Mouse (Mus musculus) midbrain, embryonic 11.5 days (tissue): Measurements from ENCODE around the gene Sorbs1. TPM values are rescaled to one million over a fixed set of nuclear protein-coding genes. Genes with fewer than 3 reads are reported as not detected.
A peak's percentile ranks its signal among the peaks of the same experiment; 100 is the strongest.

Experiments used
- ATAC-seq: fragments of 200-750 bp; cut with Nextera tagmentation; 2 replicates; pipeline ENCODE4 v1.8.0; 2017; ENCODE audit warnings: moderate TSS enrichment, moderate library complexity; ENCODE audit not compliant: low FRiP score
- DNase-seq: peaks from one replicate; pipeline ENCODE4 v3.0.0; 2015; ENCODE audit warnings: low spot score; ENCODE audit errors: missing footprints
- H3K27ac ChIP-seq: fragments of 300-500 bp; sonication (generic); 2 replicates; pipeline ENCODE4 v1.5.1; 2014; ENCODE audit warnings: low read depth, low read length
- H3K27me3 ChIP-seq: fragments of 300-500 bp; sonication (generic); 2 replicates; pipeline ENCODE4 v1.6.1; 2014; ENCODE audit warnings: mild to moderate bottlenecking, low read length, moderate library complexity, mixed read lengths; ENCODE audit not compliant: control insufficient read depth, insufficient read depth
- H3K36me3 ChIP-seq: fragments of 300-500 bp; sonication (generic); 2 replicates; pipeline ENCODE4 v1.6.1; 2014; ENCODE audit warnings: mild to moderate bottlenecking, low read length, moderate library complexity, mixed read lengths; ENCODE audit not compliant: control insufficient read depth, insufficient read depth
- H3K4me1 ChIP-seq: fragments of 300-500 bp; sonication (generic); 2 replicates; pipeline ENCODE4 v1.6.1; 2014; ENCODE audit warnings: low read length; ENCODE audit not compliant: control insufficient read depth, insufficient read depth
- H3K4me2 ChIP-seq: fragments of 300-500 bp; sonication (generic); 2 replicates; pipeline ENCODE4 v1.6.1; 2014; ENCODE audit warnings: mild to moderate bottlenecking, moderate library complexity
- H3K4me3 ChIP-seq: fragments of 300-500 bp; sonication (generic); 2 replicates; pipeline ENCODE4 v1.5.1; 2014; ENCODE audit warnings: low read depth, low read length
- H3K9ac ChIP-seq: fragments of 300-500 bp; sonication (generic); 2 replicates; pipeline ENCODE4 v1.6.1; 2014; ENCODE audit warnings: low read length
- H3K9me3 ChIP-seq: fragments of 300-500 bp; sonication (generic); 2 replicates; pipeline ENCODE4 v1.6.1; 2016; ENCODE audit warnings: low read length; ENCODE audit not compliant: control insufficient read depth
- WGBS: fragments of 180-500 bp; shearing (Covaris S2); extraction: QIAGEN DNeasy Blood & Tissue Kit; methylation state at CpG from one replicate; pipeline ENCODE4 v1.1.7; 2014; 5-methylcytosine and 5-hydroxymethylcytosine counted together
- polyA plus RNA-seq: library from polyadenylated mRNA; unstranded; fragments of >200 nt; fragmentation: Nextera tagmentation; extraction: Ambion mirVana; gene quantifications from 2 replicates; pipeline ENCODE4 v1.2.1, GENCODE M21; 2014

Sorbs1 gene
- polyA plus RNA-seq, 1 experiment from 2014 or later, result 61.0 TPM

DNA sequence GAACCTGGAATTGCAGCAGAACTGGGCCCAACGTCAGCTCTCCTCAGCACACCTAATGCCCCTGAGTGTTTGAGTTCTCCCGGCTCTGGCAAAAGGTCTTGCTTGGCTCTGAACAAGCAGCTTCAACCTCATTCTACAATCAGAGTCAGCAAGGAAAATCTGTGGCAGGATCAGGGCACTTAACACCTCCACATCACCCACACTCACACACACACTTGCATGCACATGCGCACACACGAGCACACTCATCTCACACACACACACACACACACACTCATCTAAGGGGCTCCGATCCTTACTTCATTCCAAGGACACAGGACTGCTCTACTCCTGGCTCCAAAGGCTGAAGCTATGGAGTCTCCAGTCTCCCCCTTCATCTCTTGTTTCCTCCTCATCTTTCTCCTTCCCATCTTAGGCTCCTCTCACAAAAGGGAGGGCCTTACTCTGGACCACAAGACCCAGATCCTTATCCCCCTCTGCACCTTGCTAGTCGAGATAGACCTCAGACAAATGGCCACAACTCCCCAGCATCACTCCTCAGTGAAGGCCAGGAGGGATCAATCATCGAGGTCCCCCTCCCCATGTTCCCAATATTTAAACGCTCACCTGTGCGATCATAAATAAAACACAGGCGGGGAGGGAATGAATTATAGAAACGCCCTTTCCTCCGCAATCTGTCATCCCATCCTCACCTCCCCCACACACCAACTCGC is 3.0 kb downstream of the Sorbs1 start:
- Histone ChIP-seq H3K4me3 (no peak overlapping the region), H3K9ac (no peak overlapping the region), H3K36me3 (no peaks in the 10 kb centered on the region), H3K27ac (no peak overlapping the region), H3K4me1 (peaks cover 4% of the 10 kb centered on the region; the same call in 1 of the 2 replicates), H3K9me3 (no peaks in the 10 kb centered on the region), H3K27me3 (no peaks in the 10 kb centered on the region), H3K4me2 (no peak overlapping the region)
- peak; percentile 76 for DNase-seq
- 81% methylated on average over 13 of the region's 13 CpGs for WGBS
- ATAC-seq, result no peak

DNA sequence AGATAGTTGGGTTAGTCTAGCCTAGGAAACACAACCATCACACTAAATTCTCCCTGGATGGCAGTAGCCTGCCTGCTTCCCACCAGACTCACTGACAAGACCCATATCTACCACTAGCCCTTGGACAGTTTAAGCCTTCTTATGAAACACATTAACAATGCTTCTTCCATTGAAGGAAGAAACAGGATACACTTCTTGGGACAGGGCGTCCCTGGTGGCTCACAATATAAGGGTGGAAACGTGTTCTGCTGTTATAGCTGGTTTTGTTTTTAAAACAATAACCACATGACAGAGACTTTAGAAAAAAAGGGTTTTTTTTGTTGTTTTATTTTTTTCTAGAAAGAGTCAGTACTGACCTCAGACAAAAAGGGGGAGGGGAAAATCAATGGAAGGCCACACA is 4.3 kb downstream of the Sorbs1 start:
- H3K27ac ChIP-seq, result no peak overlapping the region
- WGBS, result 86% methylated on average over 2 of the region's 2 CpGs
- H3K4me1 ChIP-seq, result peaks cover 4% of the 10 kb centered on the region; the same call in 1 of the 2 replicates
- DNase-seq (peak; percentile 77), ATAC-seq (no peak)
- H3K9me3 ChIP-seq, result no peaks in the 10 kb centered on the region
- H3K4me2 ChIP-seq, result no peak overlapping the region
- H3K4me3 ChIP-seq, result no peak overlapping the region
- H3K9ac ChIP-seq, result no peak overlapping the region
- H3K36me3 ChIP-seq, result no peaks in the 10 kb centered on the region
- H3K27me3 ChIP-seq, result no peaks in the 10 kb centered on the region

DNA sequence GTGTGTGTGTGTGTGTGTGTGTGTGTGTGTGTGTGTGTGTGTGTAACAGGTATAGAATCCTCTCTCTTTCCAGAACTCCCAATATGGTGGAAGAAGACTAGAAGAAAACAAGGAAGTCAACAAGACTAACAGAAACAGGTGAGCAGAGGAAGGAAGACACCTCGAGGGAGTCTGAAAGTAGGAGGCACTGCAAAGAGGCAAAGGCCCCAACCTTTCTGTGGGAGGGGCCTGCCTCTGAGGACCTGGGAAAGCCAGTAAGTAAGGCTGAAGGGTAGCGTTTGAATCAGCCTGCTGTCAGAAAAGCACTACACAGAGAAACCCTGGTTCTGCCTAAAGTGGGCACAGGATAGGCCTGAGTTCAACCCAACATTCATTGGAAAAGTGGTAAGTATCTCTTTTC is 4.7 kb downstream of the Sorbs1 start:
- Histone ChIP-seq H3K4me2 (no peak overlapping the region), H3K36me3 (no peaks in the 10 kb centered on the region), H3K27ac (no peak overlapping the region), H3K9me3 (no peaks in the 10 kb centered on the region), H3K9ac (no peak overlapping the region), H3K27me3 (no peaks in the 10 kb centered on the region), H3K4me1 (peaks cover 4% of the 10 kb centered on the region; the same call in 1 of the 2 replicates), H3K4me3 (no peak overlapping the region)
- ATAC-seq (no peak), DNase-seq (peak; percentile 82)
- 65% methylated on average over 2 of the region's 2 CpGs for WGBS

DNA sequence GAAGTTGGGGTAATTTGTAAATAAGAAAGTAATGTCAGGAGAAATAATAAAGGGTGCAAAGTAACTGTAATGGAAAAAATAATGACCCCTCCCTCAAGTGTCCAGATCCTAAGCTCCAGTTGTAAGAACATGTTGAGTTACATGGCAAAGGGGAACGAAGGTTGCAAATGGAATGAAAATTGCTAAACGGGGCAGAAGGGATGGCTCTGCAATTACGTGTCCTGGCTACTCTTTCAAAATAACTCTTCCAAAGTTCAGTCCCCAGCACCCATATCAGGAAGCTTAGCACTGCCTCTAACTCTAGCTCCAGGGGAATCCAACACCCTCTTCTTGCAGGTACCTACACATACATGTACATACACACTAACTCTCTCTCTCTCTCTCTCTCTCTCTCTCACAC is 6.6 kb downstream of the Sorbs1 start:
- H3K27ac ChIP-seq, result no peak overlapping the region
- H3K9ac ChIP-seq, result no peak overlapping the region
- H3K27me3 ChIP-seq, result no peaks in the 10 kb centered on the region
- WGBS, result 90% methylated on average over 3 of the region's 3 CpGs
- DNase-seq (peak; percentile 35), ATAC-seq (no peak)
- H3K4me1 ChIP-seq, result peaks cover 2% of the 10 kb centered on the region; the same call in 1 of the 2 replicates
- H3K4me3 ChIP-seq, result no peak overlapping the region
- no peaks in the 10 kb centered on the region for H3K36me3 ChIP-seq
- H3K4me2 ChIP-seq, result no peak overlapping the region
- H3K9me3 ChIP-seq, result no peaks in the 10 kb centered on the region

DNA sequence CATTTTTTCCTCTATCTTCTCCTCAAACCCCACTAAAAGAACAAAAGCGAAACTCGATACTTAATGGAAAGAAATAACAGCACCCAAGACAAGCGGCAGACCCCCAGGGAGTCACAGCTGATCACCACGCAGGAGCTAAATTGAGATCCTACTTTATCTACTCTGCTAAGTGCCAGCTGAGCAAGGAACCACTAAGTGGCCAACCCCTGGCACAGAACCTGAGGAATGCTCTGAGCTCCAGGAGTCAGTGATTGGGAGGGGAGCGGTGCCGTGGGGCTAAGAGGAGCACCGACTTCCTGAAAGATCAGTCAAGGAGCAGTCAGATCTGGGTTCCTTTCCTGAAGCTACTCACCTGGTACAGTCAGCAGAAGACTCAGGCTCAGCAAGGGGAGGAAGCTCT is 9.2 kb downstream of the Sorbs1 start:
- Histone ChIP-seq H3K36me3 (no peaks in the 10 kb centered on the region), H3K9me3 (no peaks in the 10 kb centered on the region), H3K9ac (no peak overlapping the region), H3K4me1 (no peaks in the 10 kb centered on the region), H3K4me3 (no peak overlapping the region), H3K4me2 (no peak overlapping the region), H3K27ac (no peak overlapping the region), H3K27me3 (no peaks in the 10 kb centered on the region)
- DNase-seq (peak; percentile 54), ATAC-seq (no peak)
- 90% methylated on average over 7 of the region's 7 CpGs for WGBS

DNA sequence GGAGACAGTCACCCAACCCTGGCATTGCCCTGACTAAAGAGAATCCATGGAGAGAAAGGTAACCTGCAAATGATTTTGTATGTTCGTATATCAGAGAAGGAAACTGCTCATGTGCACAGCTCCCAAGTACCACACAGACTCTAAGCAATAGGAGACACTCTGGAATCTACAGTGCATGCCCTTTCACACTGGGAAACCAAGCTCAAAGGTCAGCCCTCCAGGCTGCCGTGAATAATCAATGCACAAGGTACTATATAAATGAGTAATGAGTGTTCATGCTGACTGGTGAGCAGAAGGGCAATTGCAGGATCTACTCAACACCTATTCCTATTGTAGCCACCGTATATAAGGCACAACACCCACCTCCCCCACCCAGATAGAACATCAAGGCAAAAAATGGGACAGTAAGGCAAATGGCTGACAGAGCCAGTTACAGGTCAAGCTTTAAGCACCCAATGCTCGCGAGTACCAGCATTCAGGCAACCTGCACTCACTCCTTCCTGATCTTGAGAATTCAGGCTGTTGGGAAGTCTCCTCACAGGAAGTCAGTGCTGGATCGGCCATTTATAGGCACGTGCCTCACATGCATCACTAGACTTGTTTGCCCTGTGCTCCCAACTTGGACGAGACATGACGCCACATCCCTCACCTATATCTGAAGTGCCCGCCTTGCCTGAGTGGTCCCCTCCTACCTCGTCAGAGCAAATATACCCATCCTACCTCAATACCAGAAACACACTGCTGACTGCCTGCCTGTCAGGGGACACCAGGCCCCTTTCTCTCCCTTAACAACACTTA is 13.4 kb downstream of the Sorbs1 start:
- no peaks in the 10 kb centered on the region for H3K9me3 ChIP-seq
- DNase-seq (no peak), ATAC-seq (no peak)
- H3K36me3 ChIP-seq, result no peaks in the 10 kb centered on the region
- no peaks in the 10 kb centered on the region; the same call in 1 of the 2 replicates for H3K4me1 ChIP-seq
- H3K4me3 ChIP-seq, result no peak overlapping the region
- WGBS, result 83% methylated on average over 11 of the region's 11 CpGs
- no peak overlapping the region for H3K9ac ChIP-seq
- H3K4me2 ChIP-seq, result no peak overlapping the region
- no peak overlapping the region for H3K27ac ChIP-seq
- H3K27me3 ChIP-seq, result no peaks in the 10 kb centered on the region

DNA sequence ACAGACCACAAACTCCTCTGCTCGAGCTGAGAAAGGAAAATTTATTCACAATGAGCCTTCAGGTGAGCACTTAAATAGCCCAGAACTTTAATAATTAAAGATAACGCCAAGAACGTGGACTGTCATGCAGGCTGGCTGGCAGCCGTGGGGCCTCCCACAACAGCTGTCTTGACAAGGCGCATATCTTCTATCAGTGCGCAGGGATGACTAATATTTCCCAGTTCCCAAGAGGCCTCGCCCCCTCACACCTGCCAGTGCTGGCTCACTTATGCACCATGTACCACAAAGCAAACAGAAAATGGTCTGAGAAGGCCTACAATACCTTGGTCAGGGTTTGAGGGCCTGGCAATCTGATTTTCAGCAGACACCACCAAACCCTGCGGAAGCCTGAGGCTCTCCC is 14.4 kb downstream of the Sorbs1 start:
- Histone ChIP-seq H3K4me1 (no peaks in the 10 kb centered on the region; the same call in 1 of the 2 replicates), H3K36me3 (no peaks in the 10 kb centered on the region), H3K27me3 (no peaks in the 10 kb centered on the region), H3K4me2 (no peak overlapping the region), H3K27ac (no peak overlapping the region), H3K9me3 (no peaks in the 10 kb centered on the region), H3K9ac (no peak overlapping the region), H3K4me3 (no peak overlapping the region)
- no peak for DNase-seq
- no peak for ATAC-seq
- WGBS, result 83% methylated on average over 8 of the region's 8 CpGs

DNA sequence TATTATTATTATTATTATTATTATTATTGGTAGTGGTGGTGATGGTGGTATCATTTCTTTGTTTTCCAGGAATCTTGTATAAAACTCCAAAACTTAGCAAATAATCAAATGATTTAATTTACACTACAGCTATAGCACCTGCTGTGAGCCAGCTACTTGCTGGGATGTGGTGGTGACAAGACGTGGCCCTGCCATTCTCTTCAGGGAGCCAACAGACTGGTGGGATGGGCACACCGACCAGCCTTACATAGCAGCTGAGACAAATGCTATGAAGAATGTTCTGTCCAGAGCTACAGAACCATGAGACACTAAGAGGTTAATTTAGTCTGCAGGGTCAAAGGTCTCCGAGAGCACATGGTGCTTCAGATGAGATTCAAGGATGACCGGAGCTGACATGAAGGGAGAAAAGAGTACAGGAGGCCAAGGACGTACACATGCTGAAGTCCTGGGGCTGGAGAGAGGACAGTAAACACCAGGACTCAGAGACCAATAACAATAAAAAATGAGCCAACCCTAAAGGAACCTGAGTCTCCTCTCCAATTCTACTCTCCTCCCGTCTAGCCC is 15.3 kb downstream of the Sorbs1 start:
- H3K9ac ChIP-seq, result no peak overlapping the region
- H3K4me1 ChIP-seq, result no peaks in the 10 kb centered on the region; the same call in 1 of the 2 replicates
- WGBS, result 56% methylated on average over 6 of the region's 6 CpGs
- H3K27ac ChIP-seq, result no peak overlapping the region
- no peak for DNase-seq
- no peak overlapping the region for H3K4me2 ChIP-seq
- H3K36me3 ChIP-seq, result no peaks in the 10 kb centered on the region
- no peaks in the 10 kb centered on the region for H3K9me3 ChIP-seq
- no peak overlapping the region for H3K4me3 ChIP-seq
- H3K27me3 ChIP-seq, result no peaks in the 10 kb centered on the region
- no peak for ATAC-seq
